Mouse (Mus musculus) liver, embryonic 12.5 days (tissue): ENCODE results near the gene Kcnma1. TPM values are rescaled to one million over a fixed set of nuclear protein-coding genes. Genes with fewer than 3 reads are reported as not detected.

Source experiments
- ATAC-seq: fragments of 200-750 bp; cut with Nextera tagmentation; 2 replicates; pipeline ENCODE4 v1.8.0; 2017; ENCODE audit warnings: moderate number of reproducible peaks, mild to moderate bottlenecking, moderate library complexity
- H3K27ac ChIP-seq: fragments of 300-500 bp; sonication (generic); 2 replicates; pipeline ENCODE4 v1.5.1; 2016; ENCODE audit warnings: mild to moderate bottlenecking
- H3K27me3 ChIP-seq: fragments of 300-500 bp; sonication (generic); replicated peaks from 2 replicates; pipeline ENCODE4 v1.6.1; 2016; ENCODE audit warnings: mild to moderate bottlenecking, moderate library complexity
- H3K36me3 ChIP-seq: fragments of 300-500 bp; sonication (generic); 2 replicates; pipeline ENCODE4 v1.6.1; 2016; ENCODE audit warnings: mild to moderate bottlenecking, moderate library complexity
- H3K4me1 ChIP-seq: fragments of 300-500 bp; sonication (generic); 2 replicates; pipeline ENCODE4 v1.6.1; 2016
- H3K4me2 ChIP-seq: fragments of 300-500 bp; sonication (generic); 2 replicates; pipeline ENCODE4 v1.6.1; 2016; ENCODE audit warnings: mild to moderate bottlenecking, moderate library complexity
- H3K4me3 ChIP-seq: fragments of 300-500 bp; sonication (generic); 2 replicates; pipeline ENCODE4 v1.5.1; 2016; ENCODE audit warnings: mild to moderate bottlenecking, moderate library complexity
- H3K9ac ChIP-seq: fragments of 300-500 bp; sonication (generic); 2 replicates; pipeline ENCODE4 v1.6.1; 2016; ENCODE audit warnings: mild to moderate bottlenecking, moderate library complexity
- H3K9me3 ChIP-seq: fragments of 300-500 bp; sonication (generic); replicated peaks from 2 replicates; pipeline ENCODE4 v1.6.1; 2016; ENCODE audit warnings: mild to moderate bottlenecking, moderate library complexity
- WGBS: fragments of 180-500 bp; shearing (Covaris S2); methylation state at CpG from one replicate; pipeline ENCODE4 v1.1.7; 2016; ENCODE audit not compliant: insufficient replicate concordance; 5-methylcytosine and 5-hydroxymethylcytosine counted together
- polyA plus RNA-seq: library from polyadenylated mRNA; unstranded; fragments of >200 nt; fragmentation: Nextera tagmentation; extraction: Ambion mirVana; gene quantifications from 2 replicates; pipeline ENCODE4 v1.2.1, GENCODE M21; 2016

The Kcnma1 gene
- polyA plus RNA-seq, 1 experiment from 2014 or later = not detected

- ATAC-seq = no peak
- H3K4me1 ChIP-seq = no peaks in the 10 kb centered on the region
- 22% methylated on average over 4 of the region's 4 CpGs for WGBS
Measured at GRCm38 (mm10) chr14:23429043-23429442, 585.2 kb downstream of the Kcnma1 start.

GRCm38 (mm10) chr14:23422481-23423040, 591.7 kb downstream of the Kcnma1 start:
- no peak overlapping the region for H3K27ac ChIP-seq
- WGBS = 76% methylated on average over 12 of the region's 12 CpGs
- no peaks in the 10 kb centered on the region for H3K9me3 ChIP-seq
- H3K36me3 ChIP-seq = no peaks in the 10 kb centered on the region
- H3K4me3 ChIP-seq = no peak overlapping the region
- H3K27me3 ChIP-seq = no peaks in the 10 kb centered on the region
- no peak overlapping the region for H3K9ac ChIP-seq
- no peak for ATAC-seq
- no peak overlapping the region for H3K4me2 ChIP-seq
- no peaks in the 10 kb centered on the region for H3K4me1 ChIP-seq

More at GRCm38 (mm10) chr14:23429043-23429442, 585.2 kb downstream of the Kcnma1 start:
- no peaks in the 10 kb centered on the region for H3K36me3 ChIP-seq
- no peak overlapping the region for H3K27ac ChIP-seq
- H3K9me3 ChIP-seq = no peaks in the 10 kb centered on the region
- H3K4me3 ChIP-seq = no peak overlapping the region
- H3K9ac ChIP-seq = no peak overlapping the region
- H3K4me2 ChIP-seq = no peak overlapping the region
- no peaks in the 10 kb centered on the region for H3K27me3 ChIP-seq

DNA sequence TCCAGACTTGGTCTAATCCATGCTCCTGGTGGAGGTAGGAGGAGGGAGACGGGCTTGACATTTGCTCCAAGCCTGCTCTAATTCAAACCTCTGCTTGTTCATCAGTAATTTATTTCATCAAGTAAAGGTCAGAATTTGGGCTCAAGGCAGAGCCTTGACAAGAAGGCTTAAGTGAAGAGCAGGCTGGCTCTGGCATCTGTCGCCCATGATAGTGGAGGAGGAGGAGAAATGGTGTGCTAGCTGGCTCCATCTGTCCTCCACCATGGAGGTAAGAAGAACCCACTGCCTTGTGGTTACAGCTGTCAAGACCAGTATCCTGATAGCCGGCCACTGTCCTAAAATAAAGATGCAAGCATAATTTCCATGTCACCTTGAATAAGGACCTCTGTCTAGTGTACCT, 595.3 kb downstream of the Kcnma1 start:
- H3K4me1 ChIP-seq = no peaks in the 10 kb centered on the region
- no peaks in the 10 kb centered on the region for H3K9me3 ChIP-seq
- no peak overlapping the region for H3K27ac ChIP-seq
- ATAC-seq = no peak
- H3K27me3 ChIP-seq = no peaks in the 10 kb centered on the region
- H3K9ac ChIP-seq = no peak overlapping the region
- 52% methylated on average over 3 of the region's 3 CpGs for WGBS
- H3K4me2 ChIP-seq = no peak overlapping the region
- H3K4me3 ChIP-seq = no peak overlapping the region
- no peaks in the 10 kb centered on the region for H3K36me3 ChIP-seq

DNA sequence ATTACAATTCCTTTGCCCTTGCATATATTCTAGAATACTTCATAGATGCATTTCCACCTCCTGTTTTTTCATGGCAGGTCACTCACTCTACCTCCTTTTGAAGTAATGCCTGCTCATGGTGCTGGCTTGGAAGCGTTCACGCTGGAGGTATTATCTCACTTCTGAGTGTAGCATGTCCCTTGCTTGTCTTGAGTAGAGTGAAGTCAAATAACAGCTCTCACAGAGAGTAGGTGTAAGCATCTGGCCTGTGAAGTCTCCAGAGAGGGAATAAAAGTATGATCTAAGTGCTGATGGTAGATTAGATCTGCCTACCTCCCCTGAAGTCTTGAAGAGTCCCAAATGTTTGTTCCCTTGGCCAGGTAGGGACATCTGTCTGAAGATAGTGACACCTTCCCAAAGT, 607.2 kb downstream of the Kcnma1 start:
- no peaks in the 10 kb centered on the region for H3K27me3 ChIP-seq
- no peaks in the 10 kb centered on the region for H3K9me3 ChIP-seq
- 71% methylated on average over 2 of the region's 2 CpGs for WGBS
- H3K4me2 ChIP-seq = no peak overlapping the region
- no peak for ATAC-seq
- H3K9ac ChIP-seq = no peak overlapping the region
- no peaks in the 10 kb centered on the region for H3K36me3 ChIP-seq
- H3K4me3 ChIP-seq = no peak overlapping the region
- no peak overlapping the region for H3K27ac ChIP-seq
- no peaks in the 10 kb centered on the region for H3K4me1 ChIP-seq

- no peak for ATAC-seq
- no peaks in the 10 kb centered on the region for H3K36me3 ChIP-seq
- no peaks in the 10 kb centered on the region for H3K27me3 ChIP-seq
- no peaks in the 10 kb centered on the region for H3K4me1 ChIP-seq
- H3K9me3 ChIP-seq = no peaks in the 10 kb centered on the region
- no peak overlapping the region for H3K4me2 ChIP-seq
- H3K4me3 ChIP-seq = no peak overlapping the region
- H3K9ac ChIP-seq = no peak overlapping the region
- 16% methylated on average over 6 of the region's 6 CpGs for WGBS
- H3K27ac ChIP-seq = no peak overlapping the region
Measured at GRCm38 (mm10) chr14:23400777-23401469, 613.4 kb downstream of the Kcnma1 start.

DNA sequence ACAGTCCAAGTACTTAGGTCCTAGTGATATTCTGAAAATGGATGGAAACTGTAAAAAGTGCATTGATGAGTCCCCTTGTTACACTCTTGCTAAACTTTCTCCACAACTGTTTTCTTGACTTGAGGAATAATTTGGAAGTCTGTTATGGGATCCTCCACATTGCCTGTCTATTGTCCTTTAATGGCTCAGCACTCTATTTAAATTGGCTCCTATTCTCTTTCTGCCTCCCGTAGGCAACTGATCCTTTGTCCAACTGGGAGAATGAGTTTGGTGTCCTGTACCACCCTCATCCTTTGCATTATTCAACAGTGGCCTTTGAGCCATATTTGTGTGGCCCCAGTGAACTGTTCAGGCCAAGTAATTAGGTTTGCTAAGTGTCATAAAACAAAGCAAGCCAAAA, 616.6 kb downstream of the Kcnma1 start:
- no peak overlapping the region for H3K27ac ChIP-seq
- WGBS = 57% methylated on average over 1 of the region's 1 CpGs

DNA sequence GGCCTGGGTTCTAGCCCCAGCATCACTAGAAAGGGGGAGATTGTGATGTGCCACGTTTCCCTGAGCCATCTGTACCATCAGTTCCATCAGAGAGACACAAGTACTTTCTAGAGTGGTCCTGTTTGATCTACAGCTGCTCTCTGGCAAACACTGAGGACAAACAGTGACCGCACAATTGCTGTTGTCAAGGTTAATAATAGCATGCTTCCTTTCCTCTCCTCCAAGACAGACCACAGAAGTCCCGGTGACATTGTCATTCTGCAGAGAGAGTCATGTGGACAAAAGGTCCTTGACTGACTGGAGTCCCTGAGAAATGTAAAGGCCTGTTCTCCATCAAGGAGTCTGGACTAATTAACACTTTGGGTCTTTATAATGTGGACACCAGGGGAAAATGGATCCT, 622.7 kb downstream of the Kcnma1 start:
- H3K4me1 ChIP-seq = no peaks in the 10 kb centered on the region
- no peaks in the 10 kb centered on the region for H3K36me3 ChIP-seq
- WGBS = 14% methylated on average over 3 of the region's 3 CpGs
- no peaks in the 10 kb centered on the region for H3K27me3 ChIP-seq
- no peaks in the 10 kb centered on the region for H3K9me3 ChIP-seq
- ATAC-seq = no peak
- no peak overlapping the region for H3K4me2 ChIP-seq
- H3K9ac ChIP-seq = no peak overlapping the region
- no peak overlapping the region for H3K27ac ChIP-seq
- no peak overlapping the region for H3K4me3 ChIP-seq

More for the DNA sequence above, 616.6 kb downstream of the Kcnma1 start:
- Histone ChIP-seq H3K36me3 (no peaks in the 10 kb centered on the region), H3K9me3 (no peaks in the 10 kb centered on the region), H3K9ac (no peak overlapping the region), H3K4me3 (no peak overlapping the region), H3K4me1 (no peaks in the 10 kb centered on the region), H3K27me3 (no peaks in the 10 kb centered on the region), H3K4me2 (no peak overlapping the region)
- no peak for ATAC-seq

DNA sequence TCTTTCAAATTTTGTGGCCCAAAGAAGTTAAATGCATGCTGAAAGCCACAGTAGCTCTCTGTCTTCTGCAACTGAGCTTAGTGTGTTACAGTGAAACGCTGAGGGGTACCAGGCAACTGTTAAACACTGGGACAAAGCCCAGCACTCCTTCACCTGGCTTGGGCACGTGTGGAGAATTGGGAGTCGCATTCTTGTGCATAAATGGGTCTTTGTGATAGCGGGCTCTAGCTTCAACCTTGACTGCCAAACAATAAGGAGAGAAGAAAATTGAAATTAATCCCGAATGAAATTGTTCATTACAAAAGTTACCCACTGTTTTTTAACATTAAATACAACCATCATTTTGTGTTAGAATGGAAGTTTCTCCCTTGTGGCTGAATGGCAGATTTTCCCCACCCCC, 623.5 kb downstream of the Kcnma1 start:
- WGBS = 64% methylated on average over 5 of the region's 5 CpGs

DNA sequence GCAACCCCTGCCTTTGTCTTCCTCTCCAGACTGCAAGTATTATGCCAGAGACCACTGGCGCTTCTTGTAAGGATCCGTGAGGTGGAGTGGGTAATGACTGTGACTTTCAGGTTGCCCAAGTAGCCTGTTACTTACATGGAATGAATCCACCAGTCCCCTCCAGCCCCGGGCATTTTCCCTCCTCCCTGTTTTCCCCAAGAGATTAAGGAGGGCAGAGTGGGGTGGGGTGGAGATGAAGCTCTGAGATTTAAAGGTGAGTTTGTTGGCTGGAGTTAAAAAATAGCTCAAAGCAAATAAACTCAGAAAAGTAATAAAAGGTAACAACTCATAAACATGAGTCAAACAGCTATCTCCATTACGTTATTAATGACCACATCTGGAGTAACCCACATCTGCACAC, 624.1 kb downstream of the Kcnma1 start:
- WGBS = 60% methylated on average over 4 of the region's 4 CpGs
- no peaks in the 10 kb centered on the region for H3K36me3 ChIP-seq
- no peaks in the 10 kb centered on the region for H3K27me3 ChIP-seq
- H3K9ac ChIP-seq = no peak overlapping the region
- H3K4me2 ChIP-seq = no peak overlapping the region
- no peaks in the 10 kb centered on the region for H3K9me3 ChIP-seq
- H3K27ac ChIP-seq = no peak overlapping the region
- H3K4me3 ChIP-seq = no peak overlapping the region
- H3K4me1 ChIP-seq = no peaks in the 10 kb centered on the region
- ATAC-seq = no peak

More for the DNA sequence above, 623.5 kb downstream of the Kcnma1 start:
- H3K27me3 ChIP-seq = no peaks in the 10 kb centered on the region
- no peak overlapping the region for H3K4me2 ChIP-seq
- ATAC-seq = no peak
- no peaks in the 10 kb centered on the region for H3K36me3 ChIP-seq
- no peaks in the 10 kb centered on the region for H3K9me3 ChIP-seq
- no peaks in the 10 kb centered on the region for H3K4me1 ChIP-seq
- no peak overlapping the region for H3K27ac ChIP-seq
- no peak overlapping the region for H3K9ac ChIP-seq
- H3K4me3 ChIP-seq = no peak overlapping the region

GRCm38 (mm10) chr14:23386786-23387185, 627.5 kb downstream of the Kcnma1 start:
- Histone ChIP-seq H3K4me2 (no peak overlapping the region), H3K27ac (no peak overlapping the region), H3K9me3 (no peaks in the 10 kb centered on the region), H3K9ac (no peak overlapping the region), H3K27me3 (no peaks in the 10 kb centered on the region), H3K36me3 (no peaks in the 10 kb centered on the region), H3K4me1 (no peaks in the 10 kb centered on the region), H3K4me3 (no peak overlapping the region)
- ATAC-seq = no peak
- WGBS = 77% methylated on average over 3 of the region's 3 CpGs

DNA sequence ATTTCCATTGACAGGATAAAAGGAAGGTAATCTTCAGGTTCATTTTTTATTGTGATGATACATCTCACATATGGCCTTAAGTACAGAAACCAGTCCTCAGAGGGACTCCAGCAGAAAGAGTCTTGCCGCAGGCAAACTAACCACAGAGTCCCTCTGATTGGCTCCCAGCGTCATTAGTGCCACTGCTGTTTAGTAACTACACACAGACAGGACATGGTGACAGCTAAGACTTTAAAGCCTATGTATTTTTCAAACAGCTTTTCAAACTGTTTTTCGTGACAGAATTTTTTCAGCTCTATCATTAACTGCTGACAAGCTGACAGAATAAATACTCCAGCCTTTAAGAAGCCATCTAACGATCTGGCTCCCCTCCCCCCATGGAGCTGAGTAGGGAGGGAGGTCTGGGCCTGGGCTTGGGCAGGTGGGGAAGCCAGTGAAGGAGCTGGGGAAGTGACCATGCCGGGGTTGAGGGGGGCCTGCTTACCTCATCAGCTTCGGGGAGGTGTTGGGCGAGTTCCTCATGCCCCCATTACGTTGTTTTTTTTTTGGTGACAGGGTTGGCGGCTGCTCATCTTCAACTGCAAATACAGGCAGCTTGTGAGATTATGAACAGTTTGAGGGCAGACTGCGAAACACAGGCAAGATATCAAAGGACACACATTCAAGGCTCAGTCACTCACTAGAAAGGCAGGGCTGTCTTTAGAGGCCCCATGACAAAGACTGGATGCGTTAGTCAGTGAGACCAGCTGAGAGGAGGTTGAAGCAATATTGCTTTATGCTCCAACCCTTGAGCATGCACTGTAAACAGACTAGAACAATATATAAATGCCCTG, 628.3 kb downstream of the Kcnma1 start:
- no peak for ATAC-seq
- 33% methylated on average over 11 of the region's 11 CpGs for WGBS
- Histone ChIP-seq H3K9ac (no peak overlapping the region), H3K36me3 (no peaks in the 10 kb centered on the region), H3K4me2 (no peak overlapping the region), H3K9me3 (no peaks in the 10 kb centered on the region), H3K4me3 (no peak overlapping the region), H3K4me1 (no peaks in the 10 kb centered on the region), H3K27me3 (no peaks in the 10 kb centered on the region), H3K27ac (no peak overlapping the region)

DNA sequence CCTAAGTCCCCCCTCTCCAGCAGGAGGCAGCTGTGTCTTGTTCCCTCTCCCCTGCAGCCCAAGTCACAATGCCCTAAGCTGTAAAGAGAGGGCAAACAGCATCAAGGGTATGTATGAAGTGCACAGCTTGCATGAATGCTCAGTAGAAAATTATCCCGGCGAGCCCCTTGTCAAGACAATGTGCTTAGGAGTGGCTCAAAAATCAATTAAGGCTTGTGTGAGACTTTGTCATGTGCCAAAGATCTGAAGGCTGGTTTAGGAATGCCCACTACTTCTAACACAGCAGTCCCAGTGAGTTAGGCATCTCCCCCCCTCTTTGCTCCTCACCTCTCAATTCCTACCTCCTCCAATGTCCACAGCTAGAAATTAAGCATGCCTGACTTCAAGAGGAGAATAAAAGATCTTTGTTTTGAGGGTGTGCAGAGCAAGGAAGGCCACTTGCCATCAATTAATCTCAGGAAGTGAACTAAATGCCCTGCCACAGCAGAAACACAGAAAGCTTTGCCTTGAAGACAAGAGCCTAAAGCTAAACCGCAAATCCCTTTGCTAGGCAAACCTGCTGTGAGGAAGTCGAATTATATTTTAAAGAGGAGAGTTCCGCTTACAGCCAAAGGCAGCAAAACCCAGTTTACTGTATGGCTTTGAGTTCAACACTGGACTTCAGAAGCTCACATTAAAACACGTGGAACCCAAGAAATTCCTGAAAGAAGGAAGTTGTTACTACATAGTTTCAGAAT, 635.8 kb downstream of the Kcnma1 start:
- Histone ChIP-seq H3K9ac (no peak overlapping the region), H3K9me3 (no peaks in the 10 kb centered on the region), H3K4me3 (no peak overlapping the region), H3K4me2 (no peak overlapping the region), H3K4me1 (no peaks in the 10 kb centered on the region), H3K36me3 (no peaks in the 10 kb centered on the region), H3K27me3 (no peaks in the 10 kb centered on the region), H3K27ac (no peak overlapping the region)
- 60% methylated on average over 6 of the region's 6 CpGs for WGBS
- ATAC-seq = no peak
